In genomic region chr19:6415454-6415853, GRCm38 (mm10) we compare ENCODE assay signal across 14 mouse cellular contexts. TPM values are rescaled to one million over a fixed set of nuclear protein-coding genes. Genes with fewer than 3 reads are reported as not detected.
DNase-seq lines count a peak whose midpoint lies in the region; ATAC-seq and TF ChIP-seq lines count a peak whose summit lies in the region.
"Had no signal": no experiment of that assay in that cellular context is flagged by ENCODE, and none has a peak within 500 bp of the region (broad histone marks: within the 10 kb centered on the region; RNA-seq: fewer than 3 reads in every experiment).

No protein-coding gene starts in this region.

- no peak for TF ChIP-seq CTCF in lung, adult 2 months (IDR thresholded peaks at IDR 0.05; ENCODE audit: insufficient read depth, low read length)

- no peak overlapping the region for H3K9ac ChIP-seq in liver, embryonic 11.5 days (ENCODE audit: low read depth, low read length)
- no peak overlapping the region for H3K9ac ChIP-seq in liver, embryonic 12.5 days
- peak overlapping the region; percentile 42; the same call in 1 of the 2 replicates for H3K9ac ChIP-seq in hindbrain, embryonic 11.5 days (ENCODE audit: low read depth, low read length)
- H3K9ac ChIP-seq in neural tube, embryonic 13.5 days = peak overlapping the region; percentile 61
- H3K9ac ChIP-seq: intestine, embryonic 15.5 days had no signal

- no peak for DNase-seq in liver, embryonic 11.5 days (ENCODE audit: low spot score)
- DNase-seq in hindbrain, embryonic 11.5 days (ENCODE audit: low spot score) = peak; percentile 28
- no peak for DNase-seq in lung, adult 2 months
- DNase-seq in urinary bladder, postnatal 10 days (ENCODE audit: low spot score) = no peak
- DNase-seq in heart, postnatal 4 days = no peak
- DNase-seq: cerebellum, adult 18-20 months; heart, adult 11 months; spleen, adult 18-20 months; thymus, postnatal 14 days had no signal

- WGBS in liver, embryonic 11.5 days = 11% methylated on average over 6 of the region's 6 CpGs
- 18% methylated on average over 6 of the region's 6 CpGs for WGBS in liver, embryonic 12.5 days (ENCODE audit: insufficient replicate concordance)
- 37% methylated on average over 6 of the region's 6 CpGs for WGBS in hindbrain, embryonic 11.5 days
- WGBS in lung, adult 2 months = 34% methylated on average over 6 of the region's 6 CpGs
- 41% methylated on average over 6 of the region's 6 CpGs for WGBS in neural tube, embryonic 13.5 days

- ATAC-seq in liver, embryonic 11.5 days (replicated peaks; ENCODE audit: low FRiP score) = 0 out of 2 replicates have a peak, but pooled peaks have one; percentile 34
- ATAC-seq in liver, embryonic 12.5 days = no peak
- no peak for ATAC-seq in hindbrain, embryonic 11.5 days (ENCODE audit: low FRiP score)
- ATAC-seq in neural tube, embryonic 13.5 days (ENCODE audit: low read depth) = no peak
- no peak for ATAC-seq in granulocyte monocyte progenitor cell, adult 5-6 weeks (replicated peaks; ENCODE audit: poor library complexity, severe bottlenecking)
- ATAC-seq: intestine, embryonic 15.5 days had no signal

- H3K27ac ChIP-seq in liver, embryonic 11.5 days (ENCODE audit: low read depth, low read length) = no peak overlapping the region
- H3K27ac ChIP-seq in liver, embryonic 12.5 days = no peak overlapping the region
- peak overlapping the region; percentile 61 for H3K27ac ChIP-seq in hindbrain, embryonic 11.5 days (ENCODE audit: low read depth, low read length)
- peak overlapping the region; percentile 94 for H3K27ac ChIP-seq in neural tube, embryonic 13.5 days (replicated peaks)
- H3K27ac ChIP-seq: intestine, embryonic 15.5 days had no signal

- no peaks in the 10 kb centered on the region for H3K9me3 ChIP-seq in liver, embryonic 11.5 days (ENCODE audit: control insufficient read depth, low read length)
- no peaks in the 10 kb centered on the region for H3K9me3 ChIP-seq in liver, embryonic 12.5 days (replicated peaks)
- H3K9me3 ChIP-seq in hindbrain, embryonic 11.5 days (ENCODE audit: control insufficient read depth, low read length) = no peaks in the 10 kb centered on the region
- no peaks in the 10 kb centered on the region for H3K9me3 ChIP-seq in neural tube, embryonic 13.5 days
- H3K9me3 ChIP-seq: intestine, embryonic 15.5 days had no signal

- H3K4me2 ChIP-seq in liver, embryonic 11.5 days = no peak overlapping the region; the same call in 1 of the 2 replicates
- H3K4me2 ChIP-seq in liver, embryonic 12.5 days = no peak overlapping the region
- H3K4me2 ChIP-seq in hindbrain, embryonic 11.5 days (replicated peaks; ENCODE audit: low read depth, low read length) = 0 out of 2 replicates have a peak overlapping the region, but pooled peaks have one; percentile 11
- 0 out of 2 replicates have a peak overlapping the region, but pooled peaks have one; percentile 31 for H3K4me2 ChIP-seq in neural tube, embryonic 13.5 days
- H3K4me2 ChIP-seq: intestine, embryonic 15.5 days had no signal

- peaks cover 24% of the 10 kb centered on the region for H3K4me1 ChIP-seq in liver, embryonic 11.5 days (replicated peaks; ENCODE audit: control insufficient read depth, insufficient read depth, low read length)
- H3K4me1 ChIP-seq in liver, embryonic 12.5 days = peaks cover 48% of the 10 kb centered on the region
- peaks cover 24% of the 10 kb centered on the region for H3K4me1 ChIP-seq in hindbrain, embryonic 11.5 days (replicated peaks; ENCODE audit: control insufficient read depth, insufficient read depth, low read length)
- 0 out of 2 replicates have a peak, but pooled peaks cover 2% of the 10 kb centered on the region for H3K4me1 ChIP-seq in lung, adult 2 months (ENCODE audit: control insufficient read depth, insufficient read depth, low read length)
- H3K4me1 ChIP-seq in neural tube, embryonic 13.5 days (replicated peaks) = peaks cover 46% of the 10 kb centered on the region

- TF ChIP-seq POLR2A in lung, adult 2 months (IDR thresholded peaks at IDR 0.05; ENCODE audit: borderline replicate concordance, extremely low read depth, low read depth, low read length) = 0 out of 2 replicates have a peak, but pooled peaks have one; percentile 3

- H3K36me3 ChIP-seq in liver, embryonic 11.5 days (ENCODE audit: control insufficient read depth, insufficient read depth, low read length) = no peaks in the 10 kb centered on the region
- H3K36me3 ChIP-seq in liver, embryonic 12.5 days = no peaks in the 10 kb centered on the region
- no peaks in the 10 kb centered on the region for H3K36me3 ChIP-seq in hindbrain, embryonic 11.5 days (ENCODE audit: control insufficient read depth, insufficient read depth, low read length)
- no peaks in the 10 kb centered on the region for H3K36me3 ChIP-seq in neural tube, embryonic 13.5 days
- H3K36me3 ChIP-seq: intestine, embryonic 15.5 days had no signal

- H3K4me3 ChIP-seq in liver, embryonic 11.5 days (ENCODE audit: low read depth, low read length) = no peak overlapping the region
- H3K4me3 ChIP-seq in liver, embryonic 12.5 days = no peak overlapping the region
- H3K4me3 ChIP-seq in hindbrain, embryonic 11.5 days (ENCODE audit: low read depth, low read length) = no peak overlapping the region
- H3K4me3 ChIP-seq in lung, adult 2 months (replicated peaks; ENCODE audit: extremely low read depth, low read depth, low read length) = no peak overlapping the region
- no peak overlapping the region for H3K4me3 ChIP-seq in neural tube, embryonic 13.5 days
- H3K4me3 ChIP-seq: intestine, embryonic 15.5 days; myocyte had no signal

- peaks cover 29% of the 10 kb centered on the region for H3K27me3 ChIP-seq in liver, embryonic 11.5 days (replicated peaks; ENCODE audit: control insufficient read depth, insufficient read depth, low read length)
- peaks cover 51% of the 10 kb centered on the region for H3K27me3 ChIP-seq in liver, embryonic 12.5 days (replicated peaks)
- H3K27me3 ChIP-seq in hindbrain, embryonic 11.5 days (ENCODE audit: control insufficient read depth, insufficient read depth, low read length) = peaks cover 17% of the 10 kb centered on the region
- H3K27me3 ChIP-seq in neural tube, embryonic 13.5 days = peaks cover 13% of the 10 kb centered on the region; the same call in 1 of the 2 replicates

RNA-seq across cellular contexts. Expression of gene Nrxn2, which starts 3.1 kb away (rescaled TPM):
- 1.1 and 1.6 TPM in 2 replicates for polyA plus RNA-seq in liver, embryonic 11.5 days (2014; fragmentation: Nextera tagmentation; extraction: Ambion mirVana)
- 0.83 and 0.85 TPM in 2 replicates for polyA plus RNA-seq in liver, embryonic 12.5 days (2016; fragmentation: Nextera tagmentation; extraction: Ambion mirVana)
- polyA plus RNA-seq in hindbrain, embryonic 11.5 days (2014; fragmentation: Nextera tagmentation; extraction: Ambion mirVana) = 13.6 and 14.3 TPM in 2 replicates
- 7.3 and 11.0 TPM in 2 replicates for polyA plus RNA-seq in lung, adult 2 months (2012; rRNA removed)
- 24.0 and 28.9 TPM in 2 replicates for polyA plus RNA-seq in neural tube, embryonic 13.5 days (2015; fragmentation: Nextera tagmentation; extraction: Ambion mirVana)
- total RNA-seq in granulocyte monocyte progenitor cell, adult 5-6 weeks (2014; fragmentation: Nextera tagmentation) = not detected in 2 replicates
- total RNA-seq in granulocyte monocyte progenitor cell, adult 5-6 weeks (2017) = not detected in 2 replicates
- 1 to 10 TPM; 3.5 to 3.7 TPM for total RNA-seq in heart, postnatal 4 days (2021)

RNA-seq across cellular contexts. Expression of gene Rasgrp2, which starts 16.3 kb away (rescaled TPM):
- polyA plus RNA-seq in liver, embryonic 11.5 days (2014; fragmentation: Nextera tagmentation; extraction: Ambion mirVana) = 97.6 and 105 TPM in 2 replicates
- polyA plus RNA-seq in liver, embryonic 12.5 days (2016; fragmentation: Nextera tagmentation; extraction: Ambion mirVana) = 97.8 and 106 TPM in 2 replicates
- 16.0 and 18.0 TPM in 2 replicates for polyA plus RNA-seq in hindbrain, embryonic 11.5 days (2014; fragmentation: Nextera tagmentation; extraction: Ambion mirVana)
- 210 and 287 TPM in 2 replicates for polyA plus RNA-seq in lung, adult 2 months (2012; rRNA removed)
- 44.1 and 49.9 TPM in 2 replicates for polyA plus RNA-seq in neural tube, embryonic 13.5 days (2015; fragmentation: Nextera tagmentation; extraction: Ambion mirVana)
- total RNA-seq in granulocyte monocyte progenitor cell, adult 5-6 weeks (2014; fragmentation: Nextera tagmentation) = 279 and 345 TPM in 2 replicates
- total RNA-seq in granulocyte monocyte progenitor cell, adult 5-6 weeks (2017) = 308 and 310 TPM in 2 replicates
- 10 to 100 TPM; 42.6 to 45.1 TPM for total RNA-seq in heart, postnatal 4 days (2021)

RNA-seq across cellular contexts. Expression of gene Pygm, which starts 31.3 kb away (rescaled TPM):
- 1.4 and 4.3 TPM in 2 replicates for polyA plus RNA-seq in liver, embryonic 11.5 days (2014; fragmentation: Nextera tagmentation; extraction: Ambion mirVana)
- polyA plus RNA-seq in liver, embryonic 12.5 days (2016; fragmentation: Nextera tagmentation; extraction: Ambion mirVana) = 2.6 and 2.7 TPM in 2 replicates
- polyA plus RNA-seq in hindbrain, embryonic 11.5 days (2014; fragmentation: Nextera tagmentation; extraction: Ambion mirVana) = 1.6 and 2.1 TPM in 2 replicates
- 32.8 and 135 TPM in 2 replicates for polyA plus RNA-seq in lung, adult 2 months (2012; rRNA removed)
- polyA plus RNA-seq in neural tube, embryonic 13.5 days (2015; fragmentation: Nextera tagmentation; extraction: Ambion mirVana) = 5.7 and 6.3 TPM in 2 replicates
- 0.92 and 6.9 TPM in 2 replicates for total RNA-seq in granulocyte monocyte progenitor cell, adult 5-6 weeks (2014; fragmentation: Nextera tagmentation)
- 0.41 TPM in 1 of 2 replicates, not detected in the other for total RNA-seq in granulocyte monocyte progenitor cell, adult 5-6 weeks (2017)
- 100 to 1,000 TPM; 455 to 466 TPM for total RNA-seq in heart, postnatal 4 days (2021)

RNA-seq across cellular contexts. Expression of gene Sf1, which starts 52.0 kb away (rescaled TPM):
- polyA plus RNA-seq in liver, embryonic 11.5 days (2014; fragmentation: Nextera tagmentation; extraction: Ambion mirVana) = 194 and 203 TPM in 2 replicates
- polyA plus RNA-seq in liver, embryonic 12.5 days (2016; fragmentation: Nextera tagmentation; extraction: Ambion mirVana) = 115 and 119 TPM in 2 replicates
- 156 and 178 TPM in 2 replicates for polyA plus RNA-seq in hindbrain, embryonic 11.5 days (2014; fragmentation: Nextera tagmentation; extraction: Ambion mirVana)
- 136 and 194 TPM in 2 replicates for polyA plus RNA-seq in lung, adult 2 months (2012; rRNA removed)
- polyA plus RNA-seq in neural tube, embryonic 13.5 days (2015; fragmentation: Nextera tagmentation; extraction: Ambion mirVana) = 107 and 119 TPM in 2 replicates
- total RNA-seq in granulocyte monocyte progenitor cell, adult 5-6 weeks (2014; fragmentation: Nextera tagmentation) = 286 and 301 TPM in 2 replicates
- total RNA-seq in granulocyte monocyte progenitor cell, adult 5-6 weeks (2017) = 187 and 209 TPM in 2 replicates
- total RNA-seq in heart, postnatal 4 days (2021) = 100 to 1,000 TPM; 181 to 188 TPM

Comparison
In these comparisons a context has a peak if more than half of its experiments do, and no peak if none do; other contexts are left out.
1. H3K27ac ChIP-seq: peak in hindbrain, embryonic 11.5 days (single experiment) and neural tube, embryonic 13.5 days (single experiment); none in liver, embryonic 11.5 days (single experiment) and liver, embryonic 12.5 days (single experiment).
2. H3K4me2 ChIP-seq: peak in hindbrain, embryonic 11.5 days (single experiment) and neural tube, embryonic 13.5 days (single experiment); none in liver, embryonic 11.5 days (single experiment) and liver, embryonic 12.5 days (single experiment).
3. H3K9ac ChIP-seq: peak in hindbrain, embryonic 11.5 days (single experiment) and neural tube, embryonic 13.5 days (single experiment); none in liver, embryonic 11.5 days (single experiment) and liver, embryonic 12.5 days (single experiment).